Mouse (Mus musculus) lung, postnatal 25 days (tissue): Measurements from ENCODE around the gene Slc35e4.
A peak's percentile ranks its signal among the peaks of the same experiment; 100 is the strongest.

Experiments
- DNase-seq: peaks from one replicate; pipeline ENCODE4 v3.0.0; 2022; ENCODE audit warnings: low spot score

Gene Slc35e4

GRCm38 (mm10) chr11:3863454-3864112, 50.9 kb downstream of the Slc35e4 start, which contains the start of gene Osbp2:
Gene Osbp2 (minus strand): TSS chr11:3863903.
- DNase-seq: peak; percentile 55

- no peak for DNase-seq
Measured at GRCm38 (mm10) chr11:3862661-3863453, 51.6 kb downstream of the Slc35e4 start.

GRCm38 (mm10) chr11:3860361-3860760, 54.1 kb downstream of the Slc35e4 start:
- no peak for DNase-seq

- no peak for DNase-seq
Measured at GRCm38 (mm10) chr11:3859778-3860177, 54.7 kb downstream of the Slc35e4 start.

GRCm38 (mm10) chr11:3857902-3858301, 56.6 kb downstream of the Slc35e4 start:
- no peak for DNase-seq
